Mouse (Mus musculus): ENCODE measurements around the gene Trp53i11.

Trp53i11 gene

GRCm38 (mm10) chr2:93187323-93187996, at the start of gene Trp53i11:
Gene Trp53i11, plus strand, starts transcription at chr2:93187548.
- peak in 1 of 2 experiments; percentile 64 for DNase-seq (ENCODE audit: low spot score in 2 of 2)

- DNase-seq (ENCODE audit: low spot score in 2 of 2): no peak
Observed at GRCm38 (mm10) chr2:93139476-93139875, 47.9 kb upstream of the Trp53i11 start.

DNA sequence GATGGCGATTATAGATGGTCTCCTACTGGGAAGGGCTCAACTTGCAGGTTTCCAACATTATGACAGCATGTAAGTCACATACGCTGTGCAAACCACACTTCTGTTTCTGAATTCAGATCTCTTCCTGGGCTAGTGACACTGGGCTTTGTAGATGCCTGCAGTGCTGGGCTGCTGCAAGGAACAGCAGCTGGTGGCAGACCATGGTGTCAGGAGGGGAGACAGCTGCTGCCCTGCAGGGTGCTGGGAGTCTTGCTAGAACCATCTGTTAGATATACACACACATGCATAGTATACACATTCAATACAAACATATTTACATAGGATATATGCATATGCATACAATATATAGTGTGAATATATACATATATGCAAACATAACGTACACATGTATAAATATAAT, 46.0 kb upstream of the Trp53i11 start:
- DNase-seq (ENCODE audit: low spot score in 2 of 2): no peak

GRCm38 (mm10) chr2:93142616-93143015, 44.7 kb upstream of the Trp53i11 start:
- DNase-seq (ENCODE audit: low spot score in 2 of 2): no peak

GRCm38 (mm10) chr2:93144126-93144525, 43.2 kb upstream of the Trp53i11 start:
- DNase-seq (ENCODE audit: low spot score in 2 of 2): no peak

DNA sequence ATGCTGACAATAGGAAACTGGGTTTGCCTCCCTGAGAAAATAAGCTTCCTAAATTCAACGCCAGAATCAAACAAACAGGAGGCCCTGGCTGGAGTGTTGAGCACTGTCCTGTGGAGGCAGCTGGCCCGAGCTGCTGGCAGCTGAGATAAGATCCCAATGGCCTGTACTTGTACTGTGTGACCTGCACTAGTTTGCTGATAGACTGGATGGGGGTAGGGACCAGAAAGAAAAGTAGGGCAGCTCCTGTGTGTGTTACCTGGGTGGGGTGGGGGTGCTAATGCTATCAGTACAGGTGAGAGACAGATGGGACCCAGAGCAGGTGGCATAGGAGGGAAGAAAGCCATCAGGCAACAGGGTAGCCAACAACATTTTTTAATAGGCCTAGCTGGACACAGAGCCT, 37.3 kb upstream of the Trp53i11 start:
- no peak for DNase-seq (ENCODE audit: low spot score in 2 of 2)

GRCm38 (mm10) chr2:93150673-93151450, 36.5 kb upstream of the Trp53i11 start:
- no peak for DNase-seq (ENCODE audit: low spot score in 2 of 2)

GRCm38 (mm10) chr2:93152191-93152601, 35.2 kb upstream of the Trp53i11 start:
- no peak for DNase-seq (ENCODE audit: low spot score in 2 of 2)

DNA sequence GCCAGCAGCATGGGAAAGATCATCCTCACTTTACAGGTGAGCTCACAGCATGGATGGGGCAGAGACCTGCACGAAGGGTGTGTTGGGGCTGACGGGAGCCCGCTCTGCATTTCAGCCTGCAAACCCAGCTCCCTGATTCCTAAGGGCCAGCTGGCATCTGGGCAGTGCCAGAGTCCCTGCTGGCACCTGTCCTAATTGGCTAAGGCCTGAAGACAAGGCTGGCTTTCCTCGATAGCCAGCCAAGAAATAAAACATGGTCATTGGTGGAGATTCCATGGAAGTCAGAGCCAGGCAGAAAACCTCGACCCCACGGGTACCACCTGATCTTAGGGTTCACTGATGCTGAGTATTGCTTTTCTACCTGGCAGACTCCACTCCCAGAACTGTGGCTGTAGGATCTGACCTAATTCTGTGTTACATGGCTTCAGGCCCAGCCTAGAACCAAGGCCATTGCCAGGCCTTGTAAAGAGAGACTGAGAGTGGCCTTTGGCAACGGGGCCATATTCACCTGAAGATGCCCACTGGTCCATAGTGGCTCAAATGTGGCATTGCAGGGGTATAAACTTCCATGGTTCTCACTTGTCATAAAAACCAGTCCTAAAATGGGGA, 34.4 kb upstream of the Trp53i11 start:
- DNase-seq (ENCODE audit: low spot score in 2 of 2): peak in 1 of 2 experiments; percentile 25

GRCm38 (mm10) chr2:93153833-93154232, 33.5 kb upstream of the Trp53i11 start:
- DNase-seq (ENCODE audit: low spot score in 2 of 2): no peak

GRCm38 (mm10) chr2:93154486-93155032, 32.8 kb upstream of the Trp53i11 start:
- DNase-seq (ENCODE audit: low spot score in 2 of 2): no peak

DNA sequence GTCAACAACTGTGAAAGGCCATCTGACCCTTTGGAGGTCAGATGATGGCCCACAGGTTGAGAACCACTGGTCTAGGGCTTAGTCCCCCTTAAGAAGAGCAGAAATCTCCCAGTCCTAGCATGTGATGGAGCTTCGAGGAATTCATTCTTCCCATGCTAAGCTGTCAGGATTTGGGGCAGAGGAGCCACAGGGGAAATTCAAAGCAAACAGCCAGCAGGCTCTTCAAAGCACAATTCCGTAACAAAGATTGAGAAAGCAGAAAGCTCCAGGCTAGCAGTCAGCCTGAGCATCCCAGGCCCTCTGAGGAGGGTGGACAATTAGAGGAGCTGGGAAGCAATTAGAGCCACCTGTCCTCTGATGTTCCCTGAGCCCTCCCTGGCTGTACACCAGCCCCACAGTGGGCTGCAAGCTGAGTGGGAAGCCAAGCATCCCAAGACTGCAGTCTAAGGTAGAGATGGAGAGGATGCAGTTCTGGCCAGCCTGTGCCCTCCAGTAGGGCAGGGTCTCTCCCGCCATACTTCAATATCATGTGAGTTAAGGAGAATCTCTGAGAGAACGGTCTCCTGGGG, 26.8 kb upstream of the Trp53i11 start:
- no peak for DNase-seq (ENCODE audit: low spot score in 2 of 2)

DNA sequence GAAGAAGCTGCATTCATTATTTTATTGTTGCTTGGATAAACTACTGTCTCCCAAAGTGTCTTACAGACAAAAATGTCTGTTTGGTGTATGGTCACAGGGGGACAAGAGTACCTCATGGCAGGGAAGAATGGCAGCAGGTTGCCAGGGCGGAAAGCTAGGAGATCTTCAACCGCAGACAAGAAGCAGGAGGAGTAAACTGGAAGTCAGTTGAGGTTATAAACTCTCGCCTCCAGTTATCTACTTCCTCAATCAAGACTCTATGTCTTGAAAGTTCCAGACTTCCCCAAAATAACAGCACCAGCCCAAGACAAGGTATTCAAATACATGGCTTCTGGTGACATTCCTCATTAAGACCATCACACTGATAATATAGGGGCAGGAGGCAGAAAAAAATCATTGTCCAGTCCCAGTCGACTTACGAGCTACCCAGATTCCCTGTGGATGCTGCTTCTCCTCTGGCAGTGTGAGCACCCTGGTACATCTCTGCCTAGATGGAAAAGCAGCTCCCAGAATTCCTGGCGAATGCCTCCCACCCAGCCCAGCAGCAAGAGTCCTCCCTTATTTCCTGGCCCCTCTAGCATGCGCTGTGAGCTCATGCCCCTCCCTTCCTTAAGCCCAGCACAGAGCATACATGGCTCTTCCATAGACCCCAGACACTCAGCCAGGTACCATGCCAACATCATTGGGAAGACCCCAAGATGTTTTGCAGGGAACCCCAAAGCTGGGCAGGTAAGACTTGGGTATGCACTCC, 25.3 kb upstream of the Trp53i11 start:
- DNase-seq (ENCODE audit: low spot score in 2 of 2): no peak

DNA sequence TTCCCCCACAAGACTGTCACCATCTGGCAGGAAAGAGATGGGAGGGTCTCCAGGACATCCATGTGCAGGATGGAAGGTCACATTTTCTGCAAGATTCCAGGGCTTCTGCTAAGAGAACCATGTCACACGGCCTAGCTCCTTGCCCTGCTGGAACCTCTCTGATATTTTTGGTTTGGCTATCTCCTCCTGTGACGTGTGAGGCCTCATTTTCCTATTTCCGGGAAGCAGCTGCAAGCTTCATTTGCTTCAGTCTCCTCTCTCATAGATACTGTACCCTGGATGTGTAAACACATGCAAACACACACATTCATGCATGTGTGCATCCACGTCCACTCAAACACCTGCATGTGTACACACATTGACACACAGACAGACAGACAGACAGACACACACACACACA, 24.6 kb upstream of the Trp53i11 start:
- DNase-seq (ENCODE audit: low spot score in 2 of 2): no peak

DNA sequence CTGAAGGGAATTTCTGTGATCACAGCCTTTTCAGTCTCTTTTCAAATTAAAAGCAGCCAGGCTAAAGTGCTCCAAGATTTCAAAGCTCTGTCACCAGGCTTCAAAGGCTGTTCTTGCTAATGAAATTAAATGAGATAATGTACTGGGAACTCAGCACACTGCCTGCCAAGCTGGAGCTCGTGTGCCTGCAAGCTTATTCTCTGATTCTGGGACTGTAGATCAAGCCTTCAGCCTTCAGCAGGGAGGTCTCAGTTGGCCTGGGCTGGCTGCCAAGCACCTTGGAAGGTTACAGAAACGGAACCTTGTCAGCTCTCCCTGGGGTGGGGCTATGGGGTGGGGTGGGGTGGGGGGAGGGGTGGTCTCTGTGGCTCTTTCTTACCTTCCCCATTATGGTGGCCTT, 24.0 kb upstream of the Trp53i11 start:
- no peak for DNase-seq (ENCODE audit: low spot score in 2 of 2)

DNA sequence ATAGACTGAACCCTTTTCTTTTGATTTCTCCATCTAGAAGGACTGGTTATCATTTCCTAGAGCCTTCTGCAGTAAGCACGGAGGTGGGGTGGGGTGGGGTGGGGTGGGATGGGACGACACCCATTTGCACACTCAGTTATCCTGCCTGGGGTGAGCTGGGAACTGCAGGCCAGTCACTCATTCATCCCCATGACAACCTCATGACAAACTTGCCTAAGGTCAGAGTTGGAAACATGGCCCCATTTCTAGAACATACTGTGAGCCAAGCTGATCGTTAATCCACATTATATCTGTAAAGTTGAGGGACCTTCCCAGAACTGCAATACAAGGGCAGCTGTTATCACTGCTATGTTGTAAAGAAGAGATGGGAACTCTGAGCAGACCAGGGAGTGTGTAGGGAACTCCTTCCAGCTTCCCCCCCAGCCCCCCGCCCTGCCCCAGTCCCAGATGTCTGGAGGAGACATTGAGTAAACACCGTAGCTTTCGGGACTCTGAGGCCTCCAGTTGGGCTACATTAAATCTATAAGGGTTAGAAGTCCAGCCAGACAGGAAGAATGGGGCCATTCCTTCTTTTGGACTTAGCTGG, 23.5 kb upstream of the Trp53i11 start:
- no peak for DNase-seq (ENCODE audit: low spot score in 2 of 2)

GRCm38 (mm10) chr2:93166295-93166694, 21.1 kb upstream of the Trp53i11 start:
- DNase-seq (ENCODE audit: low spot score in 2 of 2): no peak

DNA sequence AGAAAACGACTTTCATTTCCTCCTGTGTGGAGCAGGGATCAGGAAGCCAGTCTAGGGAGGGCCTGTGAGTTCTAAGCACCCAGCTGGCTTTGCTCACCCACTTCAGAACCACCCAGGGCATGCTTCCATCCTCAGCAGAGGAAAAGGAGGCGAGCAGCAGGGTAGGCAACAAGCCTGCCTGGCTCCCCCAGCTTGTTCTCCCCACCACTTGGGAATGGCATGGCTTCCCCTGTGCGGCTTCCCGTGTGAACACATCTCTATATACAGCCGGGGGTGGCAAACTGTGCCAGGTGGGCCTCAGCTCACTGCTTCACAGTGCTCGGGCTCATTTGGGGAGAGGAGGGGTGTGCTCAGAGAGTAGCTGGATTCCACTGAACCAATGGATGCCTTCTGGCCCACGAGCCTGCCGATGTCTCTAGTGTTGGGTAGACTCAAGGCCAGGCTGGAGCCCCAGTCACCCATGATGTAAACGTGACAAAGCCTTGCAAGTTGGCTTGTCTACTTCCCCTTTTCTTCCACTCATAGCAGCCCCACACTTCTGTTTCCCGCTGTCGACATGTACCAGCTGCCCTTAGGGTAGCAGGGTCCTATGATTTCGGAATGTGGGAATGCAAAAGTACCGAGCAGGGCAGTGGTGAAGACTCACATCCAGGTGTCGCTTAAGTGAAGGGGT, 20.5 kb upstream of the Trp53i11 start:
- peak in 1 of 2 experiments; percentile 55 for DNase-seq (ENCODE audit: low spot score in 2 of 2)

- peak in 1 of 2 experiments; percentile 50 for DNase-seq (ENCODE audit: low spot score in 2 of 2)
Observed at GRCm38 (mm10) chr2:93170156-93170844, 17.0 kb upstream of the Trp53i11 start.

DNA sequence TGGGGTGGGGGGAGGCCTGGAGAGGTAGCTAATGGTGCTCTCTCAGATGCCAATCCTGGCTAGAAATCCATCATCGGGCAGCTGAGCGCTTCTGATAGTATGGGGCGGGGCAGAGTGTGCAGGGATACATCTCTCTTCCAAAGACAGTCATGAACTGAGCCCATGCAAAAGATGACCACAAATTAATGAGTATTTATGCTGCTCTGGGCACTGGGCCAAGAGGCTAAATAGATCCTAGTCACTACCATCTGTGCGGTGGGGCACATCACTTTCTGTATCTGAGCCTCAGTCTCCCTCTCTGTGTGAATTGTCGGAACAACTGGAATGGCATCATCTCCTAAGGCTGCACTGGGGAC, 16.5 kb upstream of the Trp53i11 start:
- no peak for DNase-seq (ENCODE audit: low spot score in 2 of 2)
